Mouse (Mus musculus) limb, embryonic 14.5 days (tissue): ENCODE results near the gene Prkar1b. TPM values are rescaled to one million over a fixed set of nuclear protein-coding genes. Genes with fewer than 3 reads are reported as not detected.

Experiments
- ATAC-seq: fragments of 200-750 bp; cut with Nextera tagmentation; 2 replicates; pipeline ENCODE4 v1.8.0; 2017; ENCODE audit warnings: low read depth, moderate number of reproducible peaks, moderate TSS enrichment; ENCODE audit not compliant: low FRiP score
- DNase-seq: peaks from one replicate; pipeline ENCODE4 v3.0.0-alpha.2; 2015; ENCODE audit warnings: low spot score
- H3K27ac ChIP-seq: fragments of 300-500 bp; sonication (generic); replicated peaks from 2 replicates; pipeline ENCODE4 v1.5.1; 2014; ENCODE audit warnings: low read depth, mild to moderate bottlenecking, low read length, moderate library complexity, mixed read lengths
- H3K27me3 ChIP-seq: fragments of 300-500 bp; sonication (generic); 2 replicates; pipeline ENCODE4 v1.6.1; 2014; ENCODE audit warnings: low read length, mixed read lengths; ENCODE audit not compliant: control insufficient read depth, insufficient read depth
- H3K36me3 ChIP-seq: fragments of 300-500 bp; sonication (generic); 2 replicates; pipeline ENCODE4 v1.6.1; 2014; ENCODE audit warnings: mild to moderate bottlenecking, low read length, moderate library complexity, mixed read lengths; ENCODE audit not compliant: control insufficient read depth, insufficient read depth
- H3K4me1 ChIP-seq: fragments of 300-500 bp; sonication (generic); 2 replicates; pipeline ENCODE4 v1.6.1; 2014; ENCODE audit warnings: antibody characterized with exemption, low read length, mixed read lengths; ENCODE audit not compliant: control insufficient read depth, insufficient read depth
- H3K4me2 ChIP-seq: fragments of 300-500 bp; sonication (generic); replicated peaks from 2 replicates; pipeline ENCODE4 v1.6.1; 2014; ENCODE audit warnings: low read depth, mild to moderate bottlenecking, low read length, moderate library complexity; ENCODE audit not compliant: severe bottlenecking
- H3K4me3 ChIP-seq: fragments of 300-500 bp; sonication (generic); replicated peaks from 2 replicates; pipeline ENCODE4 v1.5.1; 2014; ENCODE audit warnings: low read length
- H3K9ac ChIP-seq: fragments of 300-500 bp; sonication (generic); 2 replicates; pipeline ENCODE4 v1.6.1; 2014; ENCODE audit warnings: mild to moderate bottlenecking, low read depth, low read length, moderate library complexity; ENCODE audit not compliant: severe bottlenecking
- H3K9me3 ChIP-seq: fragments of 300-500 bp; sonication (generic); 2 replicates; pipeline ENCODE4 v1.6.1; 2016; ENCODE audit warnings: low read length; ENCODE audit not compliant: control insufficient read depth
- POLR2A ChIP-seq: fragments of 200-500 bp; IDR thresholded peaks from 2 replicates; pipeline ENCODE4 v1.8.0; 2012; ENCODE audit warnings: inconsistent platforms, mild to moderate bottlenecking, moderate library complexity, borderline replicate concordance; ENCODE audit not compliant: insufficient read depth, insufficient read length; ENCODE audit errors: extremely low read depth
- WGBS: fragments of 180-500 bp; shearing (Covaris S2); extraction: QIAGEN DNeasy Blood & Tissue Kit; methylation state at CpG from one replicate; pipeline ENCODE4 v1.1.7; 2014; 5-methylcytosine and 5-hydroxymethylcytosine counted together
- polyA plus RNA-seq, 2 experiments: library from polyadenylated mRNA; depleted of rRNA in 1 of 2; stranded (reverse) in 1 of 2; unstranded in 1 of 2; fragments of >200 nt; fragmentation: Nextera tagmentation in 1 of 2; extraction: Ambion mirVana in 1 of 2; gene quantifications; 2 replicates each; pipeline versions ENCODE4 v1.2.1 to v1.2.3; 2012 to 2014

Prkar1b gene
- polyA plus RNA-seq, 2 experiments, result 15.8 to 19.2 TPM

GRCm38 (mm10) chr5:139042299-139042698 lies 107.5 kb downstream of the Prkar1b start:
- Histone ChIP-seq H3K9ac (no peak overlapping the region), H3K9me3 (no peaks in the 10 kb centered on the region), H3K4me1 (peaks cover 11% of the 10 kb centered on the region; the same call in 1 of the 2 replicates), H3K27ac (no peak overlapping the region), H3K4me2 (no peak overlapping the region), H3K27me3 (no peaks in the 10 kb centered on the region), H3K36me3 (0 out of 2 replicates have a peak, but pooled peaks cover 2% of the 10 kb centered on the region), H3K4me3 (no peak overlapping the region)
- DNase-seq (no peak), ATAC-seq (no peak)
- no peak for TF ChIP-seq POLR2A
- 79% methylated on average over 12 of the region's 12 CpGs for WGBS

- Histone ChIP-seq H3K36me3 (peaks cover 2% of the 10 kb centered on the region; the same call in 1 of the 2 replicates), H3K9me3 (no peaks in the 10 kb centered on the region), H3K4me3 (no peak overlapping the region), H3K4me1 (peaks cover 33% of the 10 kb centered on the region), H3K4me2 (no peak overlapping the region), H3K27ac (no peak overlapping the region), H3K27me3 (no peaks in the 10 kb centered on the region), H3K9ac (no peak overlapping the region)
- ATAC-seq (no peak), DNase-seq (no peak)
- 45% methylated on average over 2 of the region's 2 CpGs for WGBS
- no peak for TF ChIP-seq POLR2A
These were observed 114.6 kb downstream of the Prkar1b start for GRCm38 (mm10) chr5:139035171-139035570.

GRCm38 (mm10) chr5:139034746-139035145 lies 115.1 kb downstream of the Prkar1b start:
- Histone ChIP-seq H3K27me3 (no peaks in the 10 kb centered on the region), H3K27ac (0 out of 2 replicates have a peak overlapping the region, but pooled peaks have one; percentile 14), H3K9me3 (no peaks in the 10 kb centered on the region), H3K9ac (no peak overlapping the region), H3K4me1 (peaks cover 33% of the 10 kb centered on the region), H3K36me3 (peaks cover 2% of the 10 kb centered on the region; the same call in 1 of the 2 replicates), H3K4me2 (no peak overlapping the region), H3K4me3 (no peak overlapping the region)
- 17% methylated on average over 6 of the region's 6 CpGs for WGBS
- no peak for TF ChIP-seq POLR2A
- DNase-seq (no peak), ATAC-seq (peak; percentile 21; the same call in 1 of the 2 replicates)

- no peak for TF ChIP-seq POLR2A
These were observed 116.1 kb downstream of the Prkar1b start for GRCm38 (mm10) chr5:139033406-139034317.

GRCm38 (mm10) chr5:139027603-139028002 lies 122.2 kb downstream of the Prkar1b start:
- no peaks in the 10 kb centered on the region for H3K9me3 ChIP-seq
- 52% methylated on average over 15 of the region's 15 CpGs for WGBS
- no peak overlapping the region for H3K4me3 ChIP-seq
- H3K27ac ChIP-seq, result no peak overlapping the region
- DNase-seq (no peak), ATAC-seq (no peak)
- no peak overlapping the region for H3K4me2 ChIP-seq
- H3K27me3 ChIP-seq, result no peaks in the 10 kb centered on the region
- no peak for TF ChIP-seq POLR2A
- no peak overlapping the region for H3K9ac ChIP-seq
- no peaks in the 10 kb centered on the region for H3K36me3 ChIP-seq
- 0 out of 2 replicates have a peak, but pooled peaks cover 3% of the 10 kb centered on the region for H3K4me1 ChIP-seq

More at GRCm38 (mm10) chr5:139033406-139034317, 116.1 kb downstream of the Prkar1b start:
- DNase-seq (peak; percentile 69), ATAC-seq (peak; percentile 61)
- no peak overlapping the region for H3K4me3 ChIP-seq
- peak overlapping the region; percentile 14 for H3K27ac ChIP-seq
- H3K9me3 ChIP-seq, result no peaks in the 10 kb centered on the region
- H3K36me3 ChIP-seq, result peaks cover 2% of the 10 kb centered on the region; the same call in 1 of the 2 replicates
- no peaks in the 10 kb centered on the region for H3K27me3 ChIP-seq
- 0 out of 2 replicates have a peak overlapping the region, but pooled peaks have one; percentile 14 for H3K4me2 ChIP-seq
- peaks cover 26% of the 10 kb centered on the region for H3K4me1 ChIP-seq
- no peak overlapping the region for H3K9ac ChIP-seq
- 22% methylated on average over 14 of the region's 14 CpGs for WGBS
